Mouse (Mus musculus) embryonic fibroblast, embryonic 13.5 days (primary cell): ENCODE data around the gene Bahd1. TPM values are rescaled to one million over a fixed set of nuclear protein-coding genes. Genes with fewer than 3 reads are reported as not detected.

Experiments used
- H3K27ac ChIP-seq: 2 replicates; pipeline ENCODE4 v1.5.1; 2012; ENCODE audit warnings: low read length, control low read depth, inconsistent platforms; ENCODE audit not compliant: insufficient read depth
- H3K4me1 ChIP-seq: 2 replicates; pipeline ENCODE4 v1.6.1; 2011; ENCODE audit warnings: low read length; ENCODE audit not compliant: control insufficient read depth, insufficient read depth
- H3K4me3 ChIP-seq: 2 replicates; pipeline ENCODE4 v1.5.1; 2011; ENCODE audit warnings: mild to moderate bottlenecking, control low read depth, low read length; ENCODE audit not compliant: insufficient read depth
- CTCF ChIP-seq: IDR thresholded peaks from 2 replicates; pipeline ENCODE4 v1.5.1; 2011; ENCODE audit warnings: mild to moderate bottlenecking, control low read depth, low read length, moderate library complexity, borderline replicate concordance; ENCODE audit not compliant: insufficient read depth
- POLR2A ChIP-seq: IDR thresholded peaks from 2 replicates; pipeline ENCODE4 v1.6.1; 2011; ENCODE audit warnings: low read depth, mild to moderate bottlenecking, control low read depth, low read length, moderate library complexity
- polyA plus RNA-seq: library from polyadenylated mRNA; stranded (reverse); fragments of >200 nt; gene quantifications from 2 replicates; pipeline ENCODE4 v1.2.4, GENCODE M21; 2011; ENCODE audit warnings: low read depth; ENCODE audit not compliant: missing spikeins, insufficient read length

Bahd1 gene
- polyA plus RNA-seq = 12.9 and 15.3 TPM in 2 replicates

- Histone ChIP-seq H3K4me1 (peaks cover 4% of the 10 kb centered on the region; the same call in 1 of the 2 replicates), H3K27ac (no peak within 1 kb of the TSS)
Observed at GRCm38 (mm10) chr2:118899981-118900825, at the start of gene Bahd1. Gene Bahd1, plus strand, starts transcription at chr2:118900377.

GRCm38 (mm10) chr2:118851756-118852155 is 48.4 kb upstream of the Bahd1 start:
- Histone ChIP-seq H3K4me3 (no peak overlapping the region), H3K4me1 (no peaks in the 10 kb centered on the region), H3K27ac (no peak overlapping the region)
- no peak for TF ChIP-seq CTCF
- TF ChIP-seq POLR2A = no peak

More at GRCm38 (mm10) chr2:118899981-118900825, at the start of gene Bahd1:
- H3K4me3 ChIP-seq = peak within 1 kb of the TSS; percentile 31
- TF ChIP-seq CTCF (no peak), POLR2A (no peak)

GRCm38 (mm10) chr2:118861454-118862339 is 38.5 kb upstream of the Bahd1 start, which contains the start of gene Ivd:
Gene Ivd, plus strand, starts transcription at chr2:118861954.
- Histone ChIP-seq H3K4me1 (no peaks in the 10 kb centered on the region), H3K4me3 (peak within 1 kb of the TSS; percentile 63), H3K27ac (no peak within 1 kb of the TSS)
- no peak for TF ChIP-seq CTCF
- peak; percentile 92 for TF ChIP-seq POLR2A

GRCm38 (mm10) chr2:118862340-118862675 is 37.9 kb upstream of the Bahd1 start:
- Histone ChIP-seq H3K27ac (no peak overlapping the region), H3K4me1 (no peaks in the 10 kb centered on the region), H3K4me3 (peak overlapping the region; percentile 63)
- TF ChIP-seq POLR2A = no peak
- no peak for TF ChIP-seq CTCF

GRCm38 (mm10) chr2:118870601-118871000 is 29.6 kb upstream of the Bahd1 start:
- Histone ChIP-seq H3K4me3 (no peak overlapping the region), H3K27ac (no peak overlapping the region), H3K4me1 (peaks cover 2% of the 10 kb centered on the region)
- TF ChIP-seq CTCF (no peak), POLR2A (no peak)

GRCm38 (mm10) chr2:118871032-118871431 is 29.1 kb upstream of the Bahd1 start:
- TF ChIP-seq POLR2A (no peak), CTCF (no peak)
- H3K4me3 ChIP-seq = no peak overlapping the region
- no peak overlapping the region for H3K27ac ChIP-seq
- H3K4me1 ChIP-seq = peaks cover 2% of the 10 kb centered on the region

GRCm38 (mm10) chr2:118873018-118873417 is 27.2 kb upstream of the Bahd1 start:
- H3K4me1 ChIP-seq = peaks cover 2% of the 10 kb centered on the region
- TF ChIP-seq POLR2A = no peak

GRCm38 (mm10) chr2:118873890-118874430 is 26.2 kb upstream of the Bahd1 start:
- H3K4me3 ChIP-seq = no peak overlapping the region
- TF ChIP-seq POLR2A (no peak), CTCF (no peak)
- H3K27ac ChIP-seq = no peak overlapping the region
- H3K4me1 ChIP-seq = peaks cover 2% of the 10 kb centered on the region

More at GRCm38 (mm10) chr2:118873018-118873417, 27.2 kb upstream of the Bahd1 start:
- H3K27ac ChIP-seq = no peak overlapping the region
- H3K4me3 ChIP-seq = no peak overlapping the region

- no peak overlapping the region for H3K27ac ChIP-seq
- TF ChIP-seq POLR2A = no peak
- TF ChIP-seq CTCF = no peak
Observed at GRCm38 (mm10) chr2:118875316-118875715, 24.9 kb upstream of the Bahd1 start.

More at GRCm38 (mm10) chr2:118875316-118875715, 24.9 kb upstream of the Bahd1 start:
- Histone ChIP-seq H3K4me3 (no peak overlapping the region), H3K4me1 (peaks cover 2% of the 10 kb centered on the region)
